8 mouse cellular contexts compared by ENCODE assay signal in genomic region chr17:29660076-29660761, GRCm38 (mm10). TPM values are rescaled to one million over a fixed set of nuclear protein-coding genes. Genes with fewer than 3 reads are reported as not detected.
DNase-seq lines count a peak whose midpoint lies in the region; ATAC-seq lines count a peak whose summit lies in the region.

TSS of gene Cmtr1 (plus strand) at chr17:29660595.

- H3K9ac ChIP-seq in hindbrain, embryonic 12.5 days, result peak within 1 kb of the TSS; percentile 93

- H3K27ac ChIP-seq in hindbrain, embryonic 12.5 days, result peak within 1 kb of the TSS; percentile 94

- H3K27me3 ChIP-seq in hindbrain, embryonic 12.5 days, result no peaks in the 10 kb centered on the region

- H3K4me1 ChIP-seq in hindbrain, embryonic 12.5 days, result peaks cover 7% of the 10 kb centered on the region

- H3K36me3 ChIP-seq in hindbrain, embryonic 12.5 days, result peaks cover 12% of the 10 kb centered on the region; the same call in 1 of the 2 replicates

- 1% methylated on average over 41 of the region's 41 CpGs for WGBS in hindbrain, embryonic 12.5 days

- H3K4me2 ChIP-seq in hindbrain, embryonic 12.5 days (replicated peaks), result peak within 1 kb of the TSS; percentile 87

- H3K4me3 ChIP-seq in hindbrain, embryonic 12.5 days, result peak within 1 kb of the TSS; percentile 96

- peak; percentile 98 for ATAC-seq in hindbrain, embryonic 12.5 days (ENCODE audit: low FRiP score)

- H3K9me3 ChIP-seq in hindbrain, embryonic 12.5 days (replicated peaks), result no peaks in the 10 kb centered on the region

- peak; percentile 98 for DNase-seq in Muller cell, postnatal 12 days (ENCODE audit: inconsistent ontology term)
- DNase-seq in cerebellum, adult 9-11 months, result peak; percentile 96
- DNase-seq in frontal cortex, postnatal 10 days (ENCODE audit: low spot score in 2 of 2), result peak; percentile 91 to 94
- DNase-seq in layer of hippocampus, postnatal 14 days (ENCODE audit: low spot score in 2 of 2), result peak; percentile 92 to 95
- DNase-seq in lung, postnatal 14 days, result peak; percentile 98
- DNase-seq in retina, adult 2 months (ENCODE audit: low read depth, low spot score), result peak; percentile 86
- peak; percentile 94 for DNase-seq in thymus, postnatal 36 days

RNA-seq across cellular contexts. Expression of gene Cmtr1, which starts in this region (rescaled TPM):
- polyA plus RNA-seq in hindbrain, embryonic 12.5 days (2016; fragmentation: Nextera tagmentation; extraction: Ambion mirVana), result 141 and 170 TPM in 2 replicates
- total RNA-seq in layer of hippocampus, postnatal 14 days (2021), result 10 to 100 TPM; 78.9 to 93.8 TPM

Comparison
In these comparisons a context has a peak if more than half of its experiments do, and no peak if none do; other contexts are left out.
1. Peak in every context shown above with its lines: DNase-seq, ATAC-seq, H3K4me3 ChIP-seq and H3K27ac ChIP-seq.